Mouse (Mus musculus) WW6 (cell line): ENCODE data around the gene Polq.
A peak's percentile ranks its signal among the peaks of the same experiment; 100 is the strongest.
"Not testable (repeated sequence)": the region's sequence is repeated elsewhere in the genome, so short reads cannot be mapped to it uniquely, and the experiment has no call there.

Source experiments
- DNase-seq: peaks from one replicate; pipeline ENCODE4 v3.0.0-alpha.2; 2013; ENCODE audit warnings: low read depth, low spot score

Gene Polq

DNA sequence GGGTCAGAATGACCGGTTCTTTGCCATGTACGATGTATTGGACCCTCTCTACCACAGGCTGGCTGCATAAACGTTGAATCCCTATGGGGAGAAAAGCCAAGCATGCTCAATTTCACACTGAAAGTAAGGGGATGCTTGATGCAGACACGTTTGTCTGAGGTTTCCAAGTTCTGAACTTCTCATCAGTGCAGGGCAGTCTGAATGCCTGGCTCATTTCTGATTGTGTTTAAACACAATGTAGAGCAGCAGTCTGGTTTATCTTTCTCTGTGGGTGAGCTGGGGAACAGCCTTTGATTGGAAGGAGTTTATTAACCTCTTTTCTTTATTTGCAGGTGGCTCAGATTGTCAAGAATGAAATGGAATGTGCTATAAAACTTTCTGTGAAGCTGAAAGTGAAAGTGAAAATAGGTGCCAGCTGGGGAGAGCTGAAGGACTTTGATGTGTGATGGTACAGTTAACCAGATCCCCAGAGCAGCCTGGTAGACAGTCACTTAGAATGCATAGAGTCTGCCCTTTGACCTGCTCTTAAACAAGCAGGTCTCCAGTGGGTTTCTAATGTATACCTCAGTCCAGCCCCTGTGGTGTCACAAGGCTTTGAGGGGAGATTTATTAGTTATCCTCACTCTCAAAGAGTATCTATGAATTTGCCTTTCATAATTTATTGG lies 82.7 kb downstream of the Polq start:
- no peak for DNase-seq

DNA sequence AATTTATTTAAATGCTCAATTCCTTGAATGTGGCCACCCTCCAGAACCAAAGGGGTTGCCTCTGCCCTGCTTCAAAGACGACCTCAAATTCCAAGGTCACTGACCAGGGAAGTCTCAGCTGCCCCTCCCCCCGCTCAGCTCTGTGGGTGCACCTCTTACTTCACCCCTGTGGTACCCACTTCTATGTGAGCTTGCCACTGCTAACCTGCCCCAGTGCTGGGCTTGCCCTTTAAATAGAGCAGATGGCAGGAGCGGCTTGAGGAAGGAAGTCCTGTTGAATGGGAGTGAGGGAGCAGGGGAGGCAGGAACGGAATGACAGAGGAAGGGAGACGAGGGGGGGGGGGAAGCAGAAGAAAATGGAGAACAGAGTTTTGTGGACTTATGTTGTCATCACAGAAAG lies 97.2 kb downstream of the Polq start:
- no peak for DNase-seq

DNA sequence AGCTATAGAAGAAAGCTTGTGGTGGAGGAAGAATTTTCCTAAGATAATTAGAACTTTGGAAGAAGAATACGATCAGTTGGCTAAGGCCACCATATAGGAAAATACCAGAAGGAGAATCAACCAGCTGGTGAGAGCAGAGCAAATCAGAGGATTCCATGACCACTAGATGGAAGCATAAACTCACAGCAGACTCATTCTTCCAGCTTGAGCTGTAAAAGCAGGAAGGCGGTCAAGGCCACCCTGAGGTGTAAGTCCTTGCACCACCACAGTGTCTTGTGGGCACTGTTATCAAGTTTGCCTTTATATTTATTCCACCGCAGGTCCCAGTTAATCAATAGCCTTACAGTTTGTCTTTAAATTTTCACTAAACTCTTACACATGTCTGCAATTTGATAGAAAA lies 97.7 kb downstream of the Polq start:
- peak; percentile 16 for DNase-seq

- DNase-seq, result not testable (repeated sequence)
Measured at GRCm38 (mm10) chr16:37125190-37125589, 113.6 kb downstream of the Polq start.
